Mouse (Mus musculus): Measurements from ENCODE around the gene Ripply2. TPM values are rescaled to one million over a fixed set of nuclear protein-coding genes. Genes with fewer than 3 reads are reported as not detected.
"Not testable (repeated sequence)": the region's sequence is repeated elsewhere in the genome, so short reads cannot be mapped to it uniquely, and the experiment has no call there.

Ripply2 gene
- total RNA-seq (2015; ENCODE audit: low replicate concordance) (not detected in 2 replicates), total RNA-seq (2017; ENCODE audit: low replicate concordance) (not detected in 2 replicates)

GRCm38 (mm10) chr9:87015288-87015937, at the start of gene Ripply2:
TSS of gene Ripply2 (plus strand) at chr9:87015537.
- no peak for ATAC-seq (replicated peaks; ENCODE audit: low FRiP score, poor library complexity, severe bottlenecking)

GRCm38 (mm10) chr9:86972471-86972870, 42.9 kb upstream of the Ripply2 start:
- not testable (repeated sequence) for ATAC-seq (replicated peaks; ENCODE audit: low FRiP score, poor library complexity, severe bottlenecking)

- no peak for ATAC-seq (replicated peaks; ENCODE audit: low FRiP score, poor library complexity, severe bottlenecking)
These were observed 41.8 kb upstream of the Ripply2 start for GRCm38 (mm10) chr9:86973562-86973961.

DNA sequence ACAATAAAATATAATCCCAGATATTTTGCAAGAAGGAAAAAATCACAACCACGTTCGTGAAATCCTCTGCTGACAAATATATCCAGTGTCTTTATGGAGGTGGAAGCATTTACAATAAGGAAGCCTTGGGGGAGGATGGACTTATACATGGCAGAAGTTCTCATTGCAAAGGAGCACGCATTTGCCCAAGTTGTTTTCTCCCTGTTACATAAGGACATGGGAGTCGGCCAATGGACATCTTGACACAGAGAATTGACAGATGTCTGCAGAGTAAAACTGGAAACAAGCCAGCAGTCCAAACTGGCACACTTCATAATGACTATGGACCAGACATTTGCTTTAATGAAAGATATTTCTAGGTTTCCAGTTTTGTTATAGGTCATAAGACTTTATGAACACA, 38.4 kb upstream of the Ripply2 start:
- no peak for ATAC-seq (replicated peaks; ENCODE audit: low FRiP score, poor library complexity, severe bottlenecking)

GRCm38 (mm10) chr9:86978257-86978907, 37.0 kb upstream of the Ripply2 start:
- no peak for ATAC-seq (replicated peaks; ENCODE audit: low FRiP score, poor library complexity, severe bottlenecking)

DNA sequence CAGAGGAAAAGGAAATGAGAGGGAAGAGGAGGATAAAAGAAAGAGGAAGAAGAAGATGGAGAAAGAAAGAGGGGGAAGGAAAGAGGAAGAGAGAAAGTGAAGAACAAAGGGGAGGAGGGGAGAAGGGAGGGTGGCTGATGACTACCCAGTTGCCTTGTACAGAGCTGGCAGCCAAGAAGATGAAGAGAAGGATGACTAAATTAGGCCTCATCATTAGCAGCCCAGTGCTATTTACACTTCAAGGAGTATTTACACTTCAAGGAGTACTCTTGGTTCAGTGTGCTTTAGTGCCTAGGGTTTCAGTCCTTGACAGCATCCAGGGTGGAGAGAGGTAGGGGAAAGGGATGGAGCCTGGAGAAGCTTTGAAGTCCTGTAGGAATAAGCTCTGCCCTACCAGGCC, 35.3 kb upstream of the Ripply2 start:
- no peak for ATAC-seq (replicated peaks; ENCODE audit: low FRiP score, poor library complexity, severe bottlenecking)

DNA sequence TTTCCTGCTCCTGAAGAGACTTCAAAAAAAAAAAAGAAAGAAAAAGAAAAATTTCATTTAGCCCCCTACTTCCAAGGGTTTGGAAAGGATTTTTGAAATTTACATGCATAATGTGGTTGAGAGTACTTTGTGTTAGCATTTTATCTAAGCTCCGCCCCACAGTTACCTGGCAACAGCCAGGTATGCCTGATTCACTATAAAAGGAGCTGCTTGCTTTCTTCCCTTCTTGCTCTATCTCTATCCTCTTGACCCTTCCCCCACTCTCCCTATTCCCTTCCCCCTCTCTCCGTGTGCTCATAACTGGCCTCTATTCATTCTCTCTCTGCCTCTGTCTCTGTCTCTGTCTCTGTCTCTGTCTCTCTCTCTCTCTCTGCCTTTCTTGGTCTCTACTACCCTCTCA, 34.4 kb upstream of the Ripply2 start:
- no peak for ATAC-seq (replicated peaks; ENCODE audit: low FRiP score, poor library complexity, severe bottlenecking)

GRCm38 (mm10) chr9:86981551-86981950, 33.8 kb upstream of the Ripply2 start:
- no peak for ATAC-seq (replicated peaks; ENCODE audit: low FRiP score, poor library complexity, severe bottlenecking)

GRCm38 (mm10) chr9:86984583-86984982, 30.8 kb upstream of the Ripply2 start:
- ATAC-seq (replicated peaks; ENCODE audit: low FRiP score, poor library complexity, severe bottlenecking) = no peak

- ATAC-seq (replicated peaks; ENCODE audit: low FRiP score, poor library complexity, severe bottlenecking) = no peak
These were observed 30.2 kb upstream of the Ripply2 start for GRCm38 (mm10) chr9:86985105-86985504.

GRCm38 (mm10) chr9:86986703-86987296, 28.5 kb upstream of the Ripply2 start:
- no peak for ATAC-seq (replicated peaks; ENCODE audit: low FRiP score, poor library complexity, severe bottlenecking)

- ATAC-seq (replicated peaks; ENCODE audit: low FRiP score, poor library complexity, severe bottlenecking) = no peak
These were observed 25.5 kb upstream of the Ripply2 start for GRCm38 (mm10) chr9:86989822-86990221.

DNA sequence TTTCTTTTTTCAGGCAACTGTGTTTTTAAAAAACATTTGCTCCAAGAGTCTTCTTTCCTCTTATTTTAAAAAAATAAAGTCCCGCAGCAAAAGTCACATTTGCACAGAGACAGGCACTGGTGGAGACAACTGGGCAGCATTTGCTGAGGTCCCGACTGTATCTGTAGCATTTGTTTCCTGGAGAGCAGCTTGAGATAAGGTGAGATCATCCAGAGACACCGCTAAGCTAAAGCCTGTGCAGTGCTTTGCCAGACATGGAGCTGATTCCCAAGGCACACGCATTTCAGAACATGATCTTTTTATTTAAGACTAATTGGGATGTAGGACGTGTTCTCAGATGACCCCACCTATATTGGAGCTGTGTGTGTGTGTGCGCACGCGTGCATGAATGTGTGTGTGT, 23.6 kb upstream of the Ripply2 start:
- ATAC-seq (replicated peaks; ENCODE audit: low FRiP score, poor library complexity, severe bottlenecking) = no peak

DNA sequence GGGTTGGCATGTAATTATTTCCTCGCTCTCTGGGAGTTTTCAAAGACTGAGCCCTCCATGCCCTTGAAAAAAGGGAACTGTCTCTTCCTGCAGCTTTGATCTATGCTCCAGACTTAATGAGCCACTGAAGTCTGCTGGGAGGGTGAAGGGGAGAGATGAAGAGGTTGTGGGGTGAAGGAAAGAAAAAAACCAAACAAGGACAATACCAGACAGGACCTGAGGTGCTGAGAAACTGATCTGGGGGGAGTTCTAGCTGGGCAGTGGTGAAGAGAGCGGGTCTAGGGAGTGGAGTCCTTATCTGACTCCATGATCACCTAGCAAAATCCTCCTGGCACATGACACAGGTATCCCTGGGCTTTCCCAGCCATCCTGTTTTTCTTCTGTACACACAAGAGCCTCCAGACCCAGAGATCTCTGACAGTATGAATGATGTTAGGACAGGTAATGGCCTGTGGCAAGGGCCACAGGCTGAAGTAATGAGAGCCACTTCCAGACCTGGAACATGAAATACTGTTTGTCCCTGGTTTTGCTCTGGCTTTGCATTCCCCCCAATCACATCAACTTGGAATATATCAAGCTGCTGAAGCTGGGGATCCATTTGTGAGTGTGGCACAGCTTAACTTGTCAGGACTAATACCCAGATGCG, 18.2 kb upstream of the Ripply2 start:
- ATAC-seq (replicated peaks; ENCODE audit: low FRiP score, poor library complexity, severe bottlenecking) = no peak

DNA sequence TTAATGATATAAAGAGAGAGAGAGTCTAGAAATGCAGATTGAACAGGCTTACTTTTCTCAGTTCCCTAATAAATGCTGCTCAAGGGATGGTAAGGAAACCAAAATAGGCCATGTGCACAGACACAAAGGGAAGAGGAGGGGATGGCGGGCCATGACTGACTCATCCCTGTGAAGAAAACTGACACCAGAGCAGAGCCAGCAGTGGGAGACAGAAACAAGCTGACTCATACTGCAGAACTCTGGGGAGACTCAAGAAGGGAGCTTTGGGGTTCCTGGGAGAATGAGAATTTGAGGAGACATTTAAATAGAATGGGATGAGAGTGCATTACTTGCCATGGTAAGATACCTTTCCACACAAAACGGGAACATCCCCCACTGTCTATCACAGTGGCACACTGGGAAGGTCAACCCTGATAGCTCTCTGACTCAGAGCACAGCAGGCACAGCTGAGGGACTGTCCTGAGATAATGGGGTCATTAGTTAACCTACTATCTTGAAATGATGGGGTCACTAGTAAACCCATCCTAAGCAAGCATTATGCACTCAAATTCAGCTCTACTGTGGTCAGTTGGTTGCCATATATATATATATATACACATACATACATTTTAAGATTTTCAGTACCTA, 15.3 kb upstream of the Ripply2 start:
- no peak for ATAC-seq (replicated peaks; ENCODE audit: low FRiP score, poor library complexity, severe bottlenecking)

DNA sequence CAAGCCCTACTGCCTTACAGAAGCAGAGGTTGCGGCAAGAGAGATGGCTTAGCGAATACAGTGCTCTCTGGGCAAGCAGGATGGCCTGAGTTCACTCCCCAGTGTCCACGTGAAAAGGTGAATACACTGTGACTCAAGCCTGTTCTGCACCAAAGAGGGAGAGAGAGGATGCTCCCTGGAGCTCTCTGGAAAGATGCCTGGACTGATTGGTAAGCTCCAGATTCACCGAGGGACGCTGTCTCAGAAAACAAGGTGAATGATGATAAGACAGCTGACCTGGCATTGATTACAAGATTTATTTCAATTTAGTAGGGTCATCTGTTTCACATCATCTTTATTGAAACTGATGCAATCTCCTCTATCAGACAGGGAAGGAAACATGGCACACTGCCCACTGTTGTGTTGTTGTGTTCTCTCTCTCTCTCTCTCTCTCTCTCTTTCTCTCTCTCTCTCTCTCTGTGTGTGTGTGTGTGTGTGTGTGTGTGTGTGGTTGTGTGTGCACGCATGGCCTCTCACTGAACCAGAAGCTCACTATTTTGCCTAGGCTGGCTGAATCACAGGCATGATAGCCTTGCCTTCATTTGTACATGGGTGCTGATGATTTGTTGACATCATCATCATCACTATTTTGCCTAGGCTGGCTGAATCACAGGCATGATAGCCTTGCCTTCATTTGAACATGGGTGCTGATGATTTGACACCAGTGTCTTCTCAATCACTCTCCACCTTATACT, 10.5 kb upstream of the Ripply2 start:
- ATAC-seq (replicated peaks; ENCODE audit: low FRiP score, poor library complexity, severe bottlenecking) = no peak

DNA sequence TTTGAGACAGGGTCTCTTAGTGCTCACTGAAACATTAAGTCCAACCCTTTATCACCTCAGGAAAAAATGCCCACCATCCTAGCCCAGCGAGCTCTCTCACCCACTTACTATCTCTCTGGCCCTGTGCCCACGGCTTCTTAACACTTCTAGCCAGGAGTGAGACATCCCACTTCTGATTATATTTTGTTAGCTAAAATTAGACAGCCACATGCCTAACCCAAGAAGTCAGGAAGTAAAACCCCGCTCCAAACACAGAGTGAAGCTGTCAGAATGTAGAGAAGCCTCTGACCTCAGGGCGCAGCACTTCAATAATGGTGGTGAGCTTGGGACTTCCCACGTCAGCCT, 9.9 kb upstream of the Ripply2 start:
- no peak for ATAC-seq (replicated peaks; ENCODE audit: low FRiP score, poor library complexity, severe bottlenecking)

DNA sequence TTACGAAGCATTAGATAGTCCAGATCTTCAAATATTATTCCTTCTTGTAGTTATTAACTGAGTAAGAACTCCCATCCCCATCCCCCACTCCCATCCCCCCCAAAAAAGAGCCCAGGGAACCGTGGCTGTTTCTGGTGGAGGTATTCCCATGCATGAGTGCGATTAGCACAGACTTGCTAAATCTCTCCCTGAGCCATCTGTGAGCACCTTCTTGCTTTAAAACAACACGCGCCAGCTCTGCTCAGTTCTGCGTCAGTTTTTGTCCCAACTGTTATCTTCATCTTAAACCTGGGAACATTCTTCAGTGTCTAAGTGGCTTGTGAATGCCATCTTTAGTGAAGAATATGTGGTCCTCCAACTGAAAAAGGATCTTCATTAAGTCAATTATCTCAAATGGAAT, 6.8 kb upstream of the Ripply2 start:
- ATAC-seq (replicated peaks; ENCODE audit: low FRiP score, poor library complexity, severe bottlenecking) = no peak

- no peak for ATAC-seq (replicated peaks; ENCODE audit: low FRiP score, poor library complexity, severe bottlenecking)
These were observed 6.4 kb upstream of the Ripply2 start for GRCm38 (mm10) chr9:87008919-87009318.

GRCm38 (mm10) chr9:87015938-87016294, 579 bp downstream of the Ripply2 start:
- ATAC-seq (replicated peaks; ENCODE audit: low FRiP score, poor library complexity, severe bottlenecking) = no peak
